Mouse (Mus musculus) cortical plate, adult 2 months (tissue): ENCODE measurements around the gene Stk11.

Experiments
- CTCF ChIP-seq: fragments of 200-500 bp; IDR thresholded peaks from 2 replicates; pipeline ENCODE4 v1.5.1; 2011; ENCODE audit warnings: mild to moderate bottlenecking, control low read depth, low read length; ENCODE audit not compliant: insufficient read depth; ENCODE audit errors: extremely low read depth
- POLR2A ChIP-seq: fragments of 200-500 bp; IDR thresholded peaks from 2 replicates; pipeline ENCODE4 v1.6.1; 2011; ENCODE audit warnings: mild to moderate bottlenecking, low read length, control low read depth; ENCODE audit not compliant: insufficient read depth; ENCODE audit errors: extremely low read depth

- TF ChIP-seq POLR2A (no peak), CTCF (no peak)
Measured at GRCm38 (mm10) chr10:80105460-80105859, 10.1 kb upstream of the Stk11 start, which contains the start of gene Sbno2.
